Mouse (Mus musculus) heart, adult 2 months (tissue): ENCODE measurements around the gene Cdk2ap2. TPM values are rescaled to one million over a fixed set of nuclear protein-coding genes. Genes with fewer than 3 reads are reported as not detected.

ENCODE experiments used
- DNase-seq, 2 experiments: peaks; one replicate each; pipeline ENCODE4 v3.0.0; 2021
- H3K27ac ChIP-seq: fragments of 200-600 bp; 2 replicates; pipeline ENCODE4 v1.8.1; 2022
- H3K27me3 ChIP-seq: fragments of 200-500 bp; 2 replicates; pipeline ENCODE4 v1.6.1; 2012; ENCODE audit warnings: mild to moderate bottlenecking, low read length, inconsistent platforms, mixed read lengths; ENCODE audit not compliant: control insufficient read depth, insufficient read depth
- H3K36me3 ChIP-seq: fragments of 200-500 bp; 2 replicates; pipeline ENCODE4 v1.6.1; 2012; ENCODE audit warnings: low read length, inconsistent platforms; ENCODE audit not compliant: control insufficient read depth, insufficient read depth
- H3K4me1 ChIP-seq: fragments of 200-500 bp; 2 replicates; pipeline ENCODE4 v1.6.1; 2011; ENCODE audit warnings: low read length; ENCODE audit not compliant: control insufficient read depth, insufficient read depth
- H3K4me3 ChIP-seq: fragments of 200-600 bp; 2 replicates; pipeline ENCODE4 v1.8.1; 2022
- H3K79me2 ChIP-seq: fragments of 200-500 bp; replicated peaks from 2 replicates; pipeline ENCODE4 v1.6.1; 2012; ENCODE audit warnings: mild to moderate bottlenecking, inconsistent platforms, low read length, moderate library complexity, mixed read lengths; ENCODE audit not compliant: control insufficient read depth, insufficient read depth
- H3K9ac ChIP-seq: fragments of 200-500 bp; 2 replicates; pipeline ENCODE4 v1.6.1; 2012; ENCODE audit warnings: low read depth, mild to moderate bottlenecking, control low read depth, inconsistent platforms, low read length, mixed read lengths
- CTCF ChIP-seq: fragments of 200-600 bp; IDR thresholded peaks from 2 replicates; pipeline ENCODE4 v1.8.1; 2022; ENCODE audit warnings: antibody characterized with exemption, mild to moderate bottlenecking, moderate library complexity
- EP300 ChIP-seq: fragments of 200-500 bp; IDR thresholded peaks from 2 replicates; pipeline ENCODE4 v1.6.1; 2011; ENCODE audit warnings: low read depth, low read length, control low read depth; ENCODE audit not compliant: insufficient read depth
- POLR2A ChIP-seq: fragments of 200-500 bp; IDR thresholded peaks from 2 replicates; pipeline ENCODE4 v1.6.1; 2011; ENCODE audit warnings: mild to moderate bottlenecking, low read depth, low read length, control low read depth; ENCODE audit not compliant: insufficient read depth
- WGBS: fragments of 180-500 bp; shearing (Covaris S2); methylation state at CpG from one replicate; pipeline ENCODE4 v1.1.7; 2018; 5-methylcytosine and 5-hydroxymethylcytosine counted together
- intact Hi-C: fragments of 180-260 bp; cut with DNase I; formaldehyde crosslinking; loops from one replicate; pipeline ENCODE4 v1.15.1; 2025
- polyA plus RNA-seq: library from polyadenylated mRNA; depleted of rRNA; stranded (reverse); fragments of >200 nt; gene quantifications from 2 replicates; pipeline ENCODE4 v1.2.3, GENCODE M21; 2012
- total RNA-seq, 2 experiments: library from RNA; stranded (reverse); gene quantifications; 2 replicates each; pipeline ENCODE4 v1.2.3; 2021

The Cdk2ap2 gene
- total and polyA plus RNA-seq, 3 experiments = 39.9 to 85.3 (median 43.2) TPM

DNA sequence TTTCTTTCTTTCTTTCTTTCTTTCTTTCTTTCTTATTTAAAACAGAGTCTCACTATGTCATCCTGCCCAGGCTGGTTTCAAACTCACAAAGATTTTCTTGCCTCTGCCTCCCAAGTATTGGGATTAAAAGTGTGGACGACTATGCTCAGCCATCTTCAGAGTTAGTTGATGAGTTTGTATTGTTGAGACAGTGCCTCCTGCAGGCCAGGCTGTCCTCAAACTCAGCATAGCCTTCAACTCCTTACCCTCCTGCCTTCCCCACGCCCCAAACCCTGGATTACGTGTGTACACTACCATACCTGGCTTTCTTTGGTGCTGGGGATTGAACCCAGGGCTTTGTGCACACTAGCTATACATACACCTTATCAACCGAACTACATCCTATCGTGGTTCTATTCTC lies 39.5 kb downstream of the Cdk2ap2 start:
- 82% methylated on average over 5 of the region's 5 CpGs for WGBS
- Histone ChIP-seq H3K9ac (no peak overlapping the region), H3K4me1 (no peaks in the 10 kb centered on the region), H3K36me3 (no peaks in the 10 kb centered on the region), H3K27me3 (no peaks in the 10 kb centered on the region), H3K4me3 (no peak overlapping the region), H3K27ac (no peak overlapping the region), H3K79me2 (no peaks in the 10 kb centered on the region)
- TF ChIP-seq EP300 (no peak), POLR2A (no peak), CTCF (no peak)
- DNase-seq = no peak
- intact Hi-C loops = no loop called here

DNA sequence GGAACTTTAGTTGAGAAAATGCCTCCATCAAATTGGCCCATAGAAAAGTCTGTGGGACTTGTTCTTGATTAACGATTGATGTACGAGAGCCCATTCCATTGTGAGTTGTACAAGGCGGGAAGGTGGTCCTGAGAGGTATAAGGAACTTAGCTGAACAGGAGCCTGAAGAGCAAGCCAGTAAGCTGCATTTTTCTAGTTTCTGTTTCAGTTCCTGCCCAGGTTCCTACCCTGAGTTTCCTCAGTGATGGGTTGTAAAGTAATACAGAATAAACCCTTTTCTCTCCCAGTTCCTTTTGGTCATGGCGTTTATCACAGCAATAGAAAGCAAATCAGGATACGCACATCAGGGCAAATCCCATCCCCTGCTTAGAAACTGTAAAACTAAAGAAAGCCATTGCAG lies 40.9 kb downstream of the Cdk2ap2 start:
- H3K27me3 ChIP-seq = no peaks in the 10 kb centered on the region
- intact Hi-C loops = no loop called here
- DNase-seq = no peak
- 84% methylated on average over 5 of the region's 5 CpGs for WGBS
- no peaks in the 10 kb centered on the region for H3K36me3 ChIP-seq
- H3K9ac ChIP-seq = no peak overlapping the region
- no peaks in the 10 kb centered on the region for H3K4me1 ChIP-seq
- no peak overlapping the region for H3K4me3 ChIP-seq
- TF ChIP-seq EP300 = no peak
- no peak for TF ChIP-seq CTCF
- TF ChIP-seq POLR2A = no peak
- no peak overlapping the region for H3K27ac ChIP-seq
- H3K79me2 ChIP-seq = no peaks in the 10 kb centered on the region

DNA sequence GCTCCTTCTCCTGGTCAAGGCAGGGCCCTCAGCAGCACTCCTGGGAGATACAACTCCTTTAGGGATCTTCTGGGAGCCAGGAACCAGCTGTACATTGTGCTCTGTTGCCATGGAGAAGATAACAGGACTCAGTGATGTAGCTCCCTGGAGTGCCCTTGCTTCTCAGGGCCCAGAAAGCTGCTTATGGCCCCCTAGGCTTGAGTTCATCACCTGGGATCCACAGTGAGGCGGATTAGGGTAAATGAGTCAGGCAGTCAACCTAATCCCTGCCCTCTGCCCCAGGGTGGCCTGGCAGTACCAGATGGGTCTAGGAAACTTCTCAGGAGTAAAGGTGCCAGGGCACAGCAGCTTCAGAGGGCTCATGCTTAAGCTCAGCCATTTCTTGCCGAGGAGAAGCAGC lies 42.5 kb downstream of the Cdk2ap2 start, which contains the start of gene Gpr152:
Gpr152 (plus strand) TSS at position 342 of the 400 bp plus-strand sequence.
- no peak for TF ChIP-seq EP300
- TF ChIP-seq CTCF = no peak
- TF ChIP-seq POLR2A = no peak
- no peaks in the 10 kb centered on the region for H3K79me2 ChIP-seq
- no peak within 1 kb of the TSS for H3K9ac ChIP-seq
- H3K36me3 ChIP-seq = no peaks in the 10 kb centered on the region
- H3K4me1 ChIP-seq = no peaks in the 10 kb centered on the region
- intact Hi-C loops = no loop called here
- no peak for DNase-seq
- 84% methylated on average over 2 of the region's 2 CpGs for WGBS
- H3K4me3 ChIP-seq = no peak within 1 kb of the TSS
- no peaks in the 10 kb centered on the region for H3K27me3 ChIP-seq
- no peak within 1 kb of the TSS for H3K27ac ChIP-seq

DNA sequence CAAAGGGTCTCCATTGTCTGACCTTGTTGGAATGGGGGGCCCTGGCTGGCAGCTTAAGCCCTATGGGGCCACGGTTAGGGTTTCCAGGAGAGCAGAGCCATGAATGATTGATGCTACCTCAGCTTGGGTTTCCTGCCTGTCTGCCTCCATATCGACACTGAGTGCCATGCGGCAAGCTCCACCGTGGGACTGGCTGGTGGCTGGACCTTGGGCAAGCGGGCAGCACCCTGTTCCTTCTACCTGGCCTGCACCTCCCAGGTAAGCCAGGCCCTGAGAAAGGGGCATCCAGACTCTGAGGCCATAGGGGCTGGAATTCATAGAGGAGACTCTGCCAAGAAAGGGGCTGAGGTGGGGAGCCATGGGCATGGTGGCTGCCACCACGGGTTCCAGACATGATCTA lies 43.2 kb downstream of the Cdk2ap2 start:
- Histone ChIP-seq H3K9ac (no peak overlapping the region), H3K4me3 (no peak overlapping the region)
- DNase-seq = no peak

DNA sequence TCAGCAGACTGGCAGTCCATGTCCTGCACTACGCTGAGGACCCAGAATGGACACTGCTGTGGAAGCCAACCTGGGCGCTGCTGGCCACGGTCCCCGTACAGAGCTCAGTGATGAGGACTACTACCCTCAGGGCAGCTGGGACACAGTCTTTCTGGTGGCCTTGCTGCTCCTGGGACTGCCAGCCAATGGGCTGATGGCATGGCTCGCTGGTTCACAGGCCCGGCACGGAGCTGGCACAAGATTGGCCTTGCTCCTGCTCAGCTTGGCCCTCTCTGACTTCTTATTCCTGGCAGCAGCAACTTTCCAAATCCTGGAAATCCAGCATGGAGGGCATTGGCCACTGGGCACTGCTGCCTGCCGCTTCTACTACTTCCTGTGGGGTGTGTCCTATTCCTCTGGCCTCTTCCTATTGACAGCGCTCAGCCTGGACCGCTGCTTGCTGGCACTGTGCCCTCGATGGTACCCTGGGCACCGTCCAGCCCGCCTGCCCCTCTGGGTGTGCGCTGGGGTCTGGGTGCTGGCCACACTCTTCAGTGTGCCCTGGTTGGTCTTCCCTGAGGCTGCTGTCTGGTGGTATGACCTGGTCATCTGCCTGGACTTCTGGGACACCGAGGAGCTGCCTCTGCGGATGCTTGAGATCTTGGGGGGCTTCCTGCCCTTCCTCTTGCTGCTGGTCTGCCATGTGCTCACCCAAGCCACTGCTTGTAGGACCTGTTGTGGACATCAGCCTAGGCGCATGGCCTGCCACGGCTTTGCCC lies 45.6 kb downstream of the Cdk2ap2 start:
- DNase-seq = no peak
- no peaks in the 10 kb centered on the region for H3K27me3 ChIP-seq

More for the DNA sequence above, 43.2 kb downstream of the Cdk2ap2 start:
- TF ChIP-seq CTCF (no peak), EP300 (no peak), POLR2A (no peak)
- no peaks in the 10 kb centered on the region for H3K36me3 ChIP-seq
- 0 out of 2 replicates have a peak, but pooled peaks cover 1% of the 10 kb centered on the region for H3K4me1 ChIP-seq
- intact Hi-C loops = no loop called here
- WGBS = 82% methylated on average over 6 of the region's 6 CpGs
- no peak overlapping the region for H3K27ac ChIP-seq
- H3K27me3 ChIP-seq = no peaks in the 10 kb centered on the region
- no peaks in the 10 kb centered on the region for H3K79me2 ChIP-seq

GRCm38 (mm10) chr19:4143759-4144268 lies 46.8 kb downstream of the Cdk2ap2 start, which contains the start of gene Cabp4:
Cabp4 (minus strand) TSS chr19:4144033.
- Histone ChIP-seq H3K27ac (peak within 1 kb of the TSS; percentile 68), H3K4me1 (peaks cover 5% of the 10 kb centered on the region), H3K79me2 (no peaks in the 10 kb centered on the region), H3K9ac (no peak within 1 kb of the TSS), H3K27me3 (no peaks in the 10 kb centered on the region), H3K4me3 (no peak within 1 kb of the TSS), H3K36me3 (no peaks in the 10 kb centered on the region)
- intact Hi-C loops = no loop called here
- 64% methylated on average over 7 of the region's 7 CpGs for WGBS
- TF ChIP-seq POLR2A (no peak), EP300 (no peak), CTCF (no peak)
- no peak for DNase-seq

More for the DNA sequence above, 45.6 kb downstream of the Cdk2ap2 start:
- Histone ChIP-seq H3K9ac (no peak overlapping the region), H3K27ac (no peak overlapping the region), H3K4me1 (peaks cover 1% of the 10 kb centered on the region; the same call in 1 of the 2 replicates), H3K79me2 (no peaks in the 10 kb centered on the region), H3K36me3 (no peaks in the 10 kb centered on the region), H3K4me3 (no peak overlapping the region)
- 78% methylated on average over 18 of the region's 18 CpGs for WGBS
- intact Hi-C loops = no loop called here
- TF ChIP-seq CTCF (no peak), EP300 (no peak), POLR2A (no peak)
